Mouse (Mus musculus): ENCODE results near the gene Atp5f1. TPM values are rescaled to one million over a fixed set of nuclear protein-coding genes. Genes with fewer than 3 reads are reported as not detected.
A peak's percentile ranks its signal among the peaks of the same experiment; 100 is the strongest.

Atp5f1 gene
- total RNA-seq, 1 experiment, result 300 TPM

DNA sequence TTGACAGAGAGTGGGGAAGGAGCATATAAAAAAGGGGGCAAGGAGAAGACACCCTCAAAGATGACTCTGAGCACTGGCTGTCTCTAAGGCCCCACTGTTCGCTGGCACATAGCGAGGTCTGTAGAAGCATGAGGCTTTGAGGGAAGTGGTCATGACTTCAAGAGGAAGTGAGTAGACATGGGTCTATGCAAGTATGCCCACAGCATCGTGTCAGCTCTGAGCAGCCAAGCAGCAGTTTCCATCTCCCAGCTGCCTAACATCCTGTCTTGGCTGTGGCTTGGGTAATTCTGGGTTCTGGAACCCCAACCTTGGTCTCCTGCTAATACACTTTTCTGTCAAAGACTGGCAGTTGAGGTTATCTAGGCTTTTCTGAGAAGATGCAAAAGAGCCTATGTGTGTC is 59.2 kb downstream of the Atp5f1 start:
- no peak for TF ChIP-seq ZNF384 (IDR thresholded peaks at IDR 0.05; ENCODE audit: low read depth, low read length)
- TF ChIP-seq MAFK (IDR thresholded peaks at IDR 0.05; ENCODE audit: insufficient read depth, low read depth, low read length), result no peak
- no peak for TF ChIP-seq ZC3H11A (IDR thresholded peaks at IDR 0.05; ENCODE audit: borderline replicate concordance, low read depth, low read length)
- TF ChIP-seq HCFC1 (IDR thresholded peaks at IDR 0.05; ENCODE audit: borderline replicate concordance, insufficient read depth, low read length), result no peak
- no peak for TF ChIP-seq CHD2 (IDR thresholded peaks at IDR 0.05; ENCODE audit: low read depth, low read length)
- Histone ChIP-seq H3K9ac (ENCODE audit: insufficient read depth, low read depth, low read length, poor library complexity, severe bottlenecking) (no peak overlapping the region), H3K4me3 (ENCODE audit: insufficient read depth in 1 of 2, low read depth in 1 of 2, low read length in 2 of 2, poor library complexity in 1 of 2, severe bottlenecking in 1 of 2) (no peak overlapping the region), H3K9me3 (ENCODE audit: control insufficient read depth, insufficient read depth, low read depth, low read length) (no peaks in the 10 kb centered on the region), H3K4me1 (ENCODE audit: control insufficient read depth in 2 of 2, insufficient read depth in 2 of 2, low read length in 2 of 2, poor library complexity in 1 of 2) (no peaks in the 10 kb centered on the region), H3K27ac (ENCODE audit: insufficient read depth, low read depth, low read length, poor library complexity, severe bottlenecking) (no peak overlapping the region), H3K36me3 (ENCODE audit: control insufficient read depth, insufficient read depth, low read length, poor library complexity, severe bottlenecking) (no peaks in the 10 kb centered on the region)
- no peak for DNase-seq (ENCODE audit: low read depth, low spot score)
- in situ Hi-C loops (cut with MboI; ENCODE audit: low sequenced_read_pairs in 2 of 2, unreplicated experiment in 2 of 2), result loop anchor here in 1 of 2 experiments (5.0 kb wide), 1 partner anchor 228 kb away; no protein-coding TSS in a partner anchor

DNA sequence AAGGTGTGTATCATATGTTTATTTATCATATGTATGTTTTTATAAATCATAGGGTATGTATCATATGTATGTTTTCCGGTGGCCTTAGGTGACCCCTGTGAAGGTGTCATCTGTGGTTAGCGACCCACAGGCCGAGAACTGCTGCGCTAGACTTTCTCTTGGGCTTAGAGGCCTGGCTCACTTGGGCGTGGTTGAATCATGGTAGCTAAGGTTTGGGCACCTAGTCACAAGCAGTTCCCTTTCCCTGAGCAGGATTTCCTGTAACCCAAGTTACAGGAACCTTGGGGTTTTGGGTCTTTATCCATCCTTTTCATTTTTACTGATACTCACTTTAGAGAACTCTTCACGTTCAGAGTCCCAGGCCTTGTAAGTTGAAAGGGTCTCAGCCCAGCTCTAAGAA is 59.6 kb downstream of the Atp5f1 start:
- in situ Hi-C loops (cut with MboI; ENCODE audit: low sequenced_read_pairs in 2 of 2, unreplicated experiment in 2 of 2), result loop anchor here in 1 of 2 experiments (5.0 kb wide), 1 partner anchor 228 kb away; no protein-coding TSS in a partner anchor
- Histone ChIP-seq H3K4me1 (ENCODE audit: control insufficient read depth in 2 of 2, insufficient read depth in 2 of 2, low read length in 2 of 2, poor library complexity in 1 of 2) (no peaks in the 10 kb centered on the region), H3K9me3 (ENCODE audit: control insufficient read depth, insufficient read depth, low read depth, low read length) (no peaks in the 10 kb centered on the region), H3K36me3 (ENCODE audit: control insufficient read depth, insufficient read depth, low read length, poor library complexity, severe bottlenecking) (no peaks in the 10 kb centered on the region), H3K9ac (ENCODE audit: insufficient read depth, low read depth, low read length, poor library complexity, severe bottlenecking) (no peak overlapping the region), H3K4me3 (ENCODE audit: insufficient read depth in 1 of 2, low read depth in 1 of 2, low read length in 2 of 2, poor library complexity in 1 of 2, severe bottlenecking in 1 of 2) (no peak overlapping the region), H3K27ac (ENCODE audit: insufficient read depth, low read depth, low read length, poor library complexity, severe bottlenecking) (no peak overlapping the region)
- TF ChIP-seq ZNF384 (IDR thresholded peaks at IDR 0.05; ENCODE audit: low read depth, low read length) (no peak), MAFK (IDR thresholded peaks at IDR 0.05; ENCODE audit: insufficient read depth, low read depth, low read length) (no peak), CHD2 (IDR thresholded peaks at IDR 0.05; ENCODE audit: low read depth, low read length) (no peak), HCFC1 (IDR thresholded peaks at IDR 0.05; ENCODE audit: borderline replicate concordance, insufficient read depth, low read length) (no peak), ZC3H11A (IDR thresholded peaks at IDR 0.05; ENCODE audit: borderline replicate concordance, low read depth, low read length) (no peak)
- DNase-seq (ENCODE audit: low read depth, low spot score), result no peak

- Histone ChIP-seq H3K4me1 (ENCODE audit: control insufficient read depth in 2 of 2, insufficient read depth in 2 of 2, low read length in 2 of 2, poor library complexity in 1 of 2) (no peaks in the 10 kb centered on the region), H3K9ac (ENCODE audit: insufficient read depth, low read depth, low read length, poor library complexity, severe bottlenecking) (no peak overlapping the region), H3K4me3 (ENCODE audit: insufficient read depth in 1 of 2, low read depth in 1 of 2, low read length in 2 of 2, poor library complexity in 1 of 2, severe bottlenecking in 1 of 2) (no peak overlapping the region), H3K27ac (ENCODE audit: insufficient read depth, low read depth, low read length, poor library complexity, severe bottlenecking) (no peak overlapping the region), H3K36me3 (ENCODE audit: control insufficient read depth, insufficient read depth, low read length, poor library complexity, severe bottlenecking) (no peaks in the 10 kb centered on the region), H3K9me3 (ENCODE audit: control insufficient read depth, insufficient read depth, low read depth, low read length) (no peaks in the 10 kb centered on the region)
- in situ Hi-C loops (cut with MboI; ENCODE audit: low sequenced_read_pairs in 2 of 2, unreplicated experiment in 2 of 2), result loop anchor here in 1 of 2 experiments (5.0 kb wide), 2 partner anchors 132 to 227 kb away; no protein-coding TSS in a partner anchor
- peak; percentile 84 for DNase-seq (ENCODE audit: low read depth, low spot score)
- TF ChIP-seq CHD2 (IDR thresholded peaks at IDR 0.05; ENCODE audit: low read depth, low read length) (no peak), ZC3H11A (IDR thresholded peaks at IDR 0.05; ENCODE audit: borderline replicate concordance, low read depth, low read length) (peak; percentile 97), MAFK (IDR thresholded peaks at IDR 0.05; ENCODE audit: insufficient read depth, low read depth, low read length) (0 out of 2 replicates have a peak, but pooled peaks have one; percentile 5)
These were observed 60.3 kb downstream of the Atp5f1 start for GRCm38 (mm10) chr3:105899394-105900147.

GRCm38 (mm10) chr3:105898861-105899260 is 61.0 kb downstream of the Atp5f1 start:
- in situ Hi-C loops (cut with MboI; ENCODE audit: low sequenced_read_pairs in 2 of 2, unreplicated experiment in 2 of 2), result loop anchor here in 1 of 2 experiments (5.0 kb wide), 1 partner anchor 132 kb away; no protein-coding TSS in a partner anchor
- Histone ChIP-seq H3K9ac (ENCODE audit: insufficient read depth, low read depth, low read length, poor library complexity, severe bottlenecking) (no peak overlapping the region), H3K4me1 (ENCODE audit: control insufficient read depth in 2 of 2, insufficient read depth in 2 of 2, low read length in 2 of 2, poor library complexity in 1 of 2) (peaks cover 0 to 3% of the 10 kb centered on the region in 2 experiments; a peak in 1 of 4 replicates), H3K9me3 (ENCODE audit: control insufficient read depth, insufficient read depth, low read depth, low read length) (no peaks in the 10 kb centered on the region), H3K27ac (ENCODE audit: insufficient read depth, low read depth, low read length, poor library complexity, severe bottlenecking) (no peak overlapping the region), H3K36me3 (ENCODE audit: control insufficient read depth, insufficient read depth, low read length, poor library complexity, severe bottlenecking) (no peaks in the 10 kb centered on the region), H3K4me3 (ENCODE audit: insufficient read depth in 1 of 2, low read depth in 1 of 2, low read length in 2 of 2, poor library complexity in 1 of 2, severe bottlenecking in 1 of 2) (no peak overlapping the region)
- DNase-seq (ENCODE audit: low read depth, low spot score), result no peak
- no peak for TF ChIP-seq ZNF384 (IDR thresholded peaks at IDR 0.05; ENCODE audit: low read depth, low read length)
- TF ChIP-seq MAFK (IDR thresholded peaks at IDR 0.05; ENCODE audit: insufficient read depth, low read depth, low read length), result no peak
- TF ChIP-seq ZC3H11A (IDR thresholded peaks at IDR 0.05; ENCODE audit: borderline replicate concordance, low read depth, low read length), result no peak
- TF ChIP-seq CHD2 (IDR thresholded peaks at IDR 0.05; ENCODE audit: low read depth, low read length), result no peak
- no peak for TF ChIP-seq HCFC1 (IDR thresholded peaks at IDR 0.05; ENCODE audit: borderline replicate concordance, insufficient read depth, low read length)
